Mouse (Mus musculus) limb, embryonic 14.5 days (tissue): ENCODE results near the gene Palld. TPM values are rescaled to one million over a fixed set of nuclear protein-coding genes. Genes with fewer than 3 reads are reported as not detected.

Source experiments
- ATAC-seq: fragments of 200-750 bp; cut with Nextera tagmentation; 2 replicates; pipeline ENCODE4 v1.8.0; 2017; ENCODE audit warnings: low read depth, moderate number of reproducible peaks, moderate TSS enrichment; ENCODE audit not compliant: low FRiP score
- DNase-seq: peaks from one replicate; pipeline ENCODE4 v3.0.0-alpha.2; 2015; ENCODE audit warnings: low spot score
- H3K27ac ChIP-seq: fragments of 300-500 bp; sonication (generic); replicated peaks from 2 replicates; pipeline ENCODE4 v1.5.1; 2014; ENCODE audit warnings: low read depth, mild to moderate bottlenecking, low read length, moderate library complexity, mixed read lengths
- H3K27me3 ChIP-seq: fragments of 300-500 bp; sonication (generic); 2 replicates; pipeline ENCODE4 v1.6.1; 2014; ENCODE audit warnings: low read length, mixed read lengths; ENCODE audit not compliant: control insufficient read depth, insufficient read depth
- H3K36me3 ChIP-seq: fragments of 300-500 bp; sonication (generic); 2 replicates; pipeline ENCODE4 v1.6.1; 2014; ENCODE audit warnings: mild to moderate bottlenecking, low read length, moderate library complexity, mixed read lengths; ENCODE audit not compliant: control insufficient read depth, insufficient read depth
- H3K4me1 ChIP-seq: fragments of 300-500 bp; sonication (generic); 2 replicates; pipeline ENCODE4 v1.6.1; 2014; ENCODE audit warnings: antibody characterized with exemption, low read length, mixed read lengths; ENCODE audit not compliant: control insufficient read depth, insufficient read depth
- H3K4me2 ChIP-seq: fragments of 300-500 bp; sonication (generic); replicated peaks from 2 replicates; pipeline ENCODE4 v1.6.1; 2014; ENCODE audit warnings: low read depth, mild to moderate bottlenecking, low read length, moderate library complexity; ENCODE audit not compliant: severe bottlenecking
- H3K4me3 ChIP-seq: fragments of 300-500 bp; sonication (generic); replicated peaks from 2 replicates; pipeline ENCODE4 v1.5.1; 2014; ENCODE audit warnings: low read length
- H3K9ac ChIP-seq: fragments of 300-500 bp; sonication (generic); 2 replicates; pipeline ENCODE4 v1.6.1; 2014; ENCODE audit warnings: mild to moderate bottlenecking, low read depth, low read length, moderate library complexity; ENCODE audit not compliant: severe bottlenecking
- H3K9me3 ChIP-seq: fragments of 300-500 bp; sonication (generic); 2 replicates; pipeline ENCODE4 v1.6.1; 2016; ENCODE audit warnings: low read length; ENCODE audit not compliant: control insufficient read depth
- POLR2A ChIP-seq: fragments of 200-500 bp; IDR thresholded peaks from 2 replicates; pipeline ENCODE4 v1.8.0; 2012; ENCODE audit warnings: inconsistent platforms, mild to moderate bottlenecking, moderate library complexity, borderline replicate concordance; ENCODE audit not compliant: insufficient read depth, insufficient read length; ENCODE audit errors: extremely low read depth
- WGBS: fragments of 180-500 bp; shearing (Covaris S2); extraction: QIAGEN DNeasy Blood & Tissue Kit; methylation state at CpG from one replicate; pipeline ENCODE4 v1.1.7; 2014; 5-methylcytosine and 5-hydroxymethylcytosine counted together
- polyA plus RNA-seq, 2 experiments: library from polyadenylated mRNA; depleted of rRNA in 1 of 2; stranded (reverse) in 1 of 2; unstranded in 1 of 2; fragments of >200 nt; fragmentation: Nextera tagmentation in 1 of 2; extraction: Ambion mirVana in 1 of 2; gene quantifications; 2 replicates each; pipeline versions ENCODE4 v1.2.1 to v1.2.3; 2012 to 2014

The Palld gene
- polyA plus RNA-seq, 2 experiments, result 61.4 to 99.0 TPM

GRCm38 (mm10) chr8:61607463-61607813, 295.1 kb downstream of the Palld start:
- Histone ChIP-seq H3K9ac (no peak overlapping the region), H3K27ac (peak overlapping the region; percentile 88), H3K4me1 (peaks cover 16% of the 10 kb centered on the region), H3K9me3 (no peaks in the 10 kb centered on the region), H3K36me3 (no peaks in the 10 kb centered on the region), H3K4me3 (no peak overlapping the region), H3K27me3 (no peaks in the 10 kb centered on the region), H3K4me2 (peak overlapping the region; percentile 40; the same call in 1 of the 2 replicates)
- no peak for TF ChIP-seq POLR2A
- peak; percentile 74 for DNase-seq
- 6% methylated on average over 6 of the region's 6 CpGs for WGBS
- ATAC-seq, result peak; percentile 73

GRCm38 (mm10) chr8:61606795-61607462, 295.6 kb downstream of the Palld start:
- H3K27ac ChIP-seq, result peak overlapping the region; percentile 88
- H3K9me3 ChIP-seq, result no peaks in the 10 kb centered on the region
- H3K4me2 ChIP-seq, result peak overlapping the region; percentile 40
- WGBS, result 4% methylated on average over 8 of the region's 8 CpGs
- no peak overlapping the region for H3K4me3 ChIP-seq
- peak; percentile 86 for DNase-seq
- ATAC-seq, result peak; percentile 75
- H3K36me3 ChIP-seq, result no peaks in the 10 kb centered on the region
- H3K27me3 ChIP-seq, result no peaks in the 10 kb centered on the region
- peak overlapping the region; percentile 41 for H3K9ac ChIP-seq
- H3K4me1 ChIP-seq, result peaks cover 16% of the 10 kb centered on the region
- no peak for TF ChIP-seq POLR2A

GRCm38 (mm10) chr8:61604871-61605270, 297.6 kb downstream of the Palld start:
- WGBS, result 88% methylated on average over 2 of the region's 2 CpGs

GRCm38 (mm10) chr8:61596889-61597288, 305.6 kb downstream of the Palld start:
- no peak for TF ChIP-seq POLR2A
- no peak overlapping the region for H3K27ac ChIP-seq
- no peak for DNase-seq

More at GRCm38 (mm10) chr8:61604871-61605270, 297.6 kb downstream of the Palld start:
- ATAC-seq (no peak), DNase-seq (no peak)
- H3K36me3 ChIP-seq, result no peaks in the 10 kb centered on the region
- H3K27ac ChIP-seq, result no peak overlapping the region
- H3K4me1 ChIP-seq, result peaks cover 12% of the 10 kb centered on the region
- TF ChIP-seq POLR2A, result no peak
- no peaks in the 10 kb centered on the region for H3K9me3 ChIP-seq
- no peaks in the 10 kb centered on the region for H3K27me3 ChIP-seq
- H3K4me3 ChIP-seq, result no peak overlapping the region
- H3K4me2 ChIP-seq, result no peak overlapping the region
- H3K9ac ChIP-seq, result no peak overlapping the region

GRCm38 (mm10) chr8:61591446-61591845, 311.0 kb downstream of the Palld start:
- H3K36me3 ChIP-seq, result no peaks in the 10 kb centered on the region
- H3K4me2 ChIP-seq, result peak overlapping the region; percentile 68
- H3K9me3 ChIP-seq, result no peaks in the 10 kb centered on the region
- ATAC-seq (peak; percentile 27), DNase-seq (peak; percentile 24)
- 5% methylated on average over 8 of the region's 8 CpGs for WGBS
- TF ChIP-seq POLR2A, result no peak
- H3K27me3 ChIP-seq, result no peaks in the 10 kb centered on the region
- H3K4me1 ChIP-seq, result peaks cover 21% of the 10 kb centered on the region
- peak overlapping the region; percentile 91 for H3K27ac ChIP-seq
- H3K9ac ChIP-seq, result peak overlapping the region; percentile 73; the same call in 1 of the 2 replicates
- peak overlapping the region; percentile 69 for H3K4me3 ChIP-seq

More at GRCm38 (mm10) chr8:61596889-61597288, 305.6 kb downstream of the Palld start:
- H3K4me2 ChIP-seq, result no peak overlapping the region
- H3K4me3 ChIP-seq, result no peak overlapping the region
- no peak for ATAC-seq
- 46% methylated on average over 3 of the region's 3 CpGs for WGBS
- H3K36me3 ChIP-seq, result no peaks in the 10 kb centered on the region
- H3K4me1 ChIP-seq, result peaks cover 6% of the 10 kb centered on the region
- H3K9ac ChIP-seq, result no peak overlapping the region
- no peaks in the 10 kb centered on the region for H3K9me3 ChIP-seq
- H3K27me3 ChIP-seq, result no peaks in the 10 kb centered on the region
